Mouse (Mus musculus) large intestine, adult 2 months (tissue): ENCODE results near the gene Xylt1. TPM values are rescaled to one million over a fixed set of nuclear protein-coding genes. Genes with fewer than 3 reads are reported as not detected.

Experiments
- DNase-seq: peaks from one replicate; pipeline ENCODE4 v3.0.0-alpha.2; 2012; ENCODE audit warnings: low read depth, low spot score
- WGBS: fragments of 180-500 bp; shearing (Covaris S2); methylation state at CpG from one replicate; pipeline ENCODE4 v1.1.7; 2018; 5-methylcytosine and 5-hydroxymethylcytosine counted together
- polyA plus RNA-seq: library from polyadenylated mRNA; depleted of rRNA; stranded (reverse); fragments of >200 nt; gene quantifications from 2 replicates; pipeline ENCODE4 v1.2.3, GENCODE M21; 2012

Gene Xylt1
- polyA plus RNA-seq, 1 experiment: 1.1 TPM

DNA sequence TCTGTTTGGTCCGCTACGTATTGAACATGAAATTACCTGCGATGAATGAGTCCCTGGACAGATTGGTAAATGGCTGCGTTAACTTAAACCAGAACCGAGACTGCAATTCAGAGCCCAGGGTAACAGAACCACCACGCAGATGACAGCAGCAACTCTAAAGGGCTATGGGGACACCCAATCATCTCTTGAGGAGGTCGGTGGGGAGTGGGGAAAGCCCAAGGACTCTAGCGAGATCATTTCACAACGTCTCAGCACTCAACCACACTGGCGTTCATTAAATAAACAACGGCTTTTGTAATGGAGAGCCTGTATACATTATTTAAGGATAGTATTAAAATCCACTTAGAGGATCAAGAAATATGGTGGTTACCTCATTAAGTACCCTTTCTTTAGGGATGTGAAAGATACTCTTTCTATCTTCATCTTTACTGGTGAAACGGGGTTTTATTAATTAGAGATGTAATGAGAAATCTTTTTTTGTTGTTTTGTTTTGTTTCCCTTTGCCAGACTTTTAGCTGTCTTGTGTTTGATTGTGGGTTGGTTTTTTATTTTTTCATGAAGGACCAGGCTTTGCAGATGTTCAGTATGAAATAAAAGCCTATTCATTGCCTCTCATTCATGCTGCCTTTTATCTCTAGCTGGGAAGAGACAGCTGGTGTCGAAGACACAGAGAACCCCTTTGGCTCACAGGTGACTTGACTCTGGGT is 12.2 kb downstream of the Xylt1 start:
- 77% methylated on average over 13 of the region's 13 CpGs for WGBS
- no peak for DNase-seq

DNA sequence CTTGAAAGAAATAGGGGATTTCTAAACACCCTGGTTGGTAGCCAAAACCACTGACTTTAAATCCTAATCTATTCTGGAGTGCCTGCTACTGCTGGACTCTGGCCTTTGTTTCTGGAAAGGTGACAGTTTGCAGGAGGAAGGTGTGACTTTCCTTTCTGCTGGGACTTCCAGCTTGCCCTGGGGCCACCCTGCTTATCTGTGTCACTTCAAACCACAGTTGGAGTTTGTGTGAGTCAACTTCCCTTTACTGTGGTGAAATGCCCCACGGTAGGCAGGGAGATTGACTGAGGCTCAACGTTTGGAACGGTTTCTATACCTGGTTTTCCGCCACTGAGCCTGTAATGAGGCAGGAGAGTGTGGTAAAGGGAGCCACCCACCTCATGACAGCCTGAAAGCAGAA is 13.2 kb downstream of the Xylt1 start:
- WGBS: 23% methylated on average over 4 of the region's 4 CpGs
- DNase-seq: no peak

DNA sequence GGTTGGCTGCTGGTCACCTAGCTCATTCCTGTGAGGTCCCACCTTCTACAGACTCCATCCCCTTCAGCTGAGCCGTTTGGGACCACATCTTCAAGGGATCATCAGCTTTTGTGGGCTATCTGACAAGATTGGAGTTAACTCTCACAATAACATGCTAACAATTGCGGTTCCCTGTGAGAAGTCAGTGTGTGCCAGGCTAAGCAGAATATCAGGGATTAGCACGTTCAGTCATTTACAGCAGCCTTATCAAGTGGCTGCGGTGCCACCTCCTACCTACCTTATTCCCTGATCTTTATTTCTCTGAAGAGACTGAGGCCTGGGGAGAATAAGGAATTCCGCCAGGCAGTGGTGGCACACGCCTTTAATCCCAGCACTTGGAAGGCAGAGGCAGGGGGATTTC is 13.6 kb downstream of the Xylt1 start:
- no peak for DNase-seq
- WGBS: 72% methylated on average over 6 of the region's 6 CpGs

DNA sequence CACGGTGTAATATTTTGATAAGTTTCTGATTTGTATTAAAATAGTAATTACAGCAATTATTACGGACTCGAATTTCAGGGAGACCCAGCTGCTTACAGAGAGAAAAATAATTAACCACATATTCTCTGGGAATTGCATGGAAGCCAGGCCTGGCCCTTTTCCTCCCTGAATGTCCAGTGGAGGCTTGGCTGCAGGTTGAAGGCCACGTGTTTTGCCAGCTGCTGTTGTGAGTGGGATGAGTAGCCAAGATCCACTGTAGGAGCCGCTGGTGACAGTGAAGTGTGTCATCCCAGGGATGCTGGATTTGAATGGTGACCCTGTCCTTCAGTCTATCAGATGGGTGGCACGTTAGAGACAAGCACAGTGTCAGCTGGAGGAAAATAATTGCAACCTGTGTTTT is 14.7 kb downstream of the Xylt1 start:
- no peak for DNase-seq
- WGBS: 83% methylated on average over 6 of the region's 6 CpGs

DNA sequence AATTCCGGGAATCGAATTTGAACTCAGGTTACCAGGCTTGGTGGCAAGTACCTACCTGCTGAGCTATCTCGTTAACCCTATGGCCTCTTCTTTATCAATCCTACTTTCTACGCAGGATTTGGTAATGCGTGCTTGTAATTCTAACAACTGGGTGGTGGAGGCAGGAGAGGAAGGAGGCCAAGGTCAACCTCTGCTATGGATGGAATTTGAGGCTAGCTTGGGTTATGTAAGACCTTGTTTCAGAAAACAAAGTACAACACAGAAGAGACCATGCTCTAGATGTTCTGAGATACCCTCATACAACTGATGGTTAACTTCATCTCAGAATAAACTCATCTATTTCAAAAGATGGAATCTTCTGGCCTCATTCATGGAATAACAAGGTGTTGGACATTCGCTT is 17.1 kb downstream of the Xylt1 start:
- DNase-seq: no peak
- 94% methylated on average over 6 of the region's 6 CpGs for WGBS

DNA sequence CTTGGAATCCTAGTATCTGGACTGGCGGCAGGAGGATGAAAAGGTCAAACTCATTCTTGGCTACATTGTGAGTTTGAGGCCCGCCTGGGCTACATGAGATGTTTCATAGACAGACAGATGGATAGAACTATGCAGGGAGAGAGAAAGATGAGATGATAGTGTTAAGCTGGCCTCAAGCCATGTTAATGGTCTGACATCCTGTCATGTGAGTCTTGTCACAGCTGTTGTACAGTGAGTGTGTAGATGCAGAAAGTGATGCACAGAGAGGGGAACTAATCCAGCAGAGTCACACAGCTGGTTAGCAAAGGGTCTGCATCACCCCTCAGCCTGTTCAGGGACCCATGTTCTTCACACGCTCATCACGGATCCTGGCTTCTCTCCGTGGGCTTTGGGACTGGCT is 19.2 kb downstream of the Xylt1 start:
- DNase-seq: no peak
- WGBS: 92% methylated on average over 5 of the region's 5 CpGs

DNA sequence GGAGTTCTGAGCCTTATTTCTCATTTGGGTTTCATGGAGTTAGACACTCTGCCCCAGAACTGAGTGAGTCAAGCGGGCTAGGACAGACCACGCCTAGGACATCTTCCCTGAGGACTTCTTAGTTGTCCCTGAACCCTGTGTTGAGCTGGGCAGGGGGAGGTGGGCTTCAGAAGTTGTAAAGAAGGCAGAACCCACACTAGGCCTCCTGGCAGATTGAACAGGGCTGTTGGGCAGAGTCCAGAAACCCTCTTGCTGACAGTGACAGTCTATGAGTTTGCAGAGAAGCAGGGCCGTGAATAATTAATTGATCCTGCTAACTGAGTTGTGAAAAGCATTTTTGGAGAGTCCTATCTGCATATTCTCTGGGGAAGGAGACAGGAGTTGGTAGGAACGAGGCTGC is 20.8 kb downstream of the Xylt1 start:
- no peak for DNase-seq
- 83% methylated on average over 4 of the region's 4 CpGs for WGBS

DNA sequence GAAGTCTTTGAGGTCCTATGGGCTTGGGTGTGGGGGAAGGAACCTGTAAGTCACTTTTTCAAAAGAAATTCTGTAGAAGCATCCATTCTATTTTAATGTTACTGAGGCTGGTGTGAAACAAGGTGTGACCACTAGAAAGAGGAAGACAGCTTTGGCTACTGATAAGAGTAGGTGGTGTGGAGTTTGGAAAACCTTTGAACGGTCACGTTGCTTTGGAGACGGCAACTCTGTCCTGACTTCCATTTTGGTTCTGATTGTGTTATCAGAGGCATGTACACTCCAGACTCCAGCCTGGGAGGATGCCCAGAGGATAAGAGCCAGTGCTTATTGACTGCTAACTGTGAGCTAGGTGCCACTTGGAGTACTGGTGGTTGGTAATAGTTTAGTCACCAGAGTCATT is 25.6 kb downstream of the Xylt1 start:
- WGBS: 52% methylated on average over 3 of the region's 3 CpGs
- DNase-seq: no peak

DNA sequence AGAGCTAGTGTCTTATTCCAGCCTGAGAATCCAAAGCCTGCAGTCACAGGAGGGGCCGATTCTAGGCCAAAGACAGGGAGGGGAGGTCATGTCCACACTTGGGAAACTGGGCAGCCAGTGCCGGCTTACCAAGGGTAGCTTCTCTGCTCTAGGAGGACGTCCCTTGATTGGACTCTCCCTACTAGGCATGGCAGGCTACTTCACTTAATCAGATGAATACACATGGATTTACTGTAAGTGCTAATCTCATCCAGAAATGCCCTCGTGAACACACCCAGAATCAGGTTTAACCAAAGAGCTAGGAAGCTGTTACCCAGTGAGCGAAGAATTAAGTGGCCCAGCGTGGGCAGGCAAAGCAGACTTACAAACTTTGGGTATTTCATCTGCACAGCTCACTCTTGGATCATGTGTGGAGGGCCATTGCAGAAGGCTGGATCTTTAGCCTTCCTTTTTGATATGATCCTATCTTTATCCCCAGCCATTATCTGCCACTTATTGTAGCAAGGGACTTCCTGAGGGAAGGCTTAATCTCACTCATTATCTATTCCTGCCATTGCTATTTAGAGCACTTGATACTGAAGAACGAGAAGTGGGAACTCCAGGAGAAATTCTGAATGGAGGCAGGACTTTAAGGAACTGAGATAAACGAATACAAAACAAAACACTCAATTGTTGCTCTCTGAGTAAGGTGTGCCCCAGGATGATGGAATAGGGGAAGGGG is 28.6 kb downstream of the Xylt1 start:
- WGBS: 90% methylated on average over 8 of the region's 8 CpGs
- DNase-seq: no peak

DNA sequence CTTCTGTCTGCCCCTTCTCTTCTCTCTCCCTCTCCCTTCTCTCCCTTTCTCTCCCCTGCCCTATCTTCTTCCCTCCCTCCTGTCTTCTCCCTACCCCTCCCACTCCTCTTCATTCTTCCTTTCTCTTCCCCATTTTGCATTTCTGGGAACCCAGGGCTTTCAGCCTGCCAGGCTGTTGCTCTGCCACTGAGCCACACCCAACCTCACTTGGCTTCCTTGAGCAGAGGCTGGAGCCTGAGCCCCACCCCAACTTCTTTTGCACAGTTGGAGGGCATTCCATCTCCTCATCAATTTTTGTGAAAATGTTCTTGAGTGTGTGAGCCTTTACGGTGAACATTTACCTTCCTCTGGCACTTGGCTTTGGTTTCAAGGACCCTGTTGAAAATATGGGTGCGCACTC is 31.1 kb downstream of the Xylt1 start:
- WGBS: 82% methylated on average over 2 of the region's 2 CpGs
- DNase-seq: no peak

DNA sequence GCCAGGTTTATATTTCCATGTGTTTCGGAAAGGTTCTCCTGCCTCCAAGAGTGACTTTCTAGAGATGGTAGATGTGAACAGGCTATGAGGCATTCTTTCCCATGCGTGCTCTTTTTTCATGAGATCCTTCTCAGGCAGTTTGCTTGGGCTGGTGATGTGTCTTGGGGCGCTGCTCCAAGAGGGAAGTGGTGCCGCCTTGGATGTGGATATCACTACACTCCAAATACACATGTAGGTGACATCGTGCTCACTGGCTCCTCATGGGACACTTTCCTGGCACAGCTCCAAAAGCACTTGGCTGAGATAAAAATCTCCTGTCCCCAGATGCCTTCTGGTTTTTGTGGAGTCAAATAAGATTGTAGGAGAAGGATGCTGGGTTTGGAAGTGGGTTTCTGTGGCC is 31.6 kb downstream of the Xylt1 start:
- no peak for DNase-seq
- WGBS: 40% methylated on average over 5 of the region's 5 CpGs

DNA sequence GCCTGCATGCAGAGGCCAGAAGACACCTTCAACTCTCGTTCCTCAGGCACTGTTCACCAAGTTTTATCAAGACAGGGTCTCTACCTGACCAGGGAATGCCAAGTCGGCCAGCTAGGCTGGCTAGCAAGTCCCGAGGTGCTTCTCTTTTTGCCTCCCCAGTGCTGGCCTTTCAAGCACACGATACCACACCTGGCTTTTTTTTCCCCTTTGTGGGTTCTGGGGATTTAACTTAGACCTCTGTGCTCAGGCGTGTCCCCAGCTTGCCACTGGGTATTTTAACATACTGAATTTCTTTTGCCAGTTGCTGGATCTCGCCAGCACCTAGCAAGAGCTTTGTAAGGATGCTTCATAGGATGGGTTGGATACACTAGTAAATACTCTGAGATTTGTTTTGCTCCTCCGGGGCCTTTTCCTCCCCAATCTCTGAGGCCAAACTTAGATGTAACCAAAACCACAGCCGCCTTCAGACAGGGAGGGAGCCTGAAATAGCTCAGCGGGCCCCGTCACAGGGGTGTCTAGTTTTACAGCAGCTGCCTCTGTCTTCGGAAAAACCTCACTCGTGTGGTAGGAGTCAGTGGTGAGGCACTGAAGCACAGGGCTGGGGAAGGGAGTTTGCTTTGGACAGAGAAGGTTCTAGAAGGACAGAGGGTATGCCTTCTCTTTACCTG is 33.7 kb downstream of the Xylt1 start:
- WGBS: 70% methylated on average over 12 of the region's 12 CpGs
- DNase-seq: no peak

DNA sequence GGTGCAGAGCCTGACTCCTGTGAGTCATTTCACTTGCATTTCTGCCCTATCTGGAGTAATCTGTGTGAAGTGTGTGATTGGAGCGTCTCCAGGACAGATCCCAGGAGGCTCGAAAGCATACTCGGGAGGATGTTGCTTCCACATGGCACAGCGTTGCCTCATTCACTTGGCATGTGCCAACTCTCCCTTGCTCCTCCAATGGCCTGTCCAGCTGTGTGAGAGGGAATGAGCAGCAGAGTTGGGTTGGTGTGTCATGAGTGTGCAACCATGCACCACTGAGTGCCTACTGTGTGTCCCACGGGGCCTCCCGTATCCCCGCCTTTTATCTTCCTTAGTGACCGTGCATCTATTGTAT is 34.2 kb downstream of the Xylt1 start:
- DNase-seq: no peak
- WGBS: 81% methylated on average over 8 of the region's 8 CpGs

DNA sequence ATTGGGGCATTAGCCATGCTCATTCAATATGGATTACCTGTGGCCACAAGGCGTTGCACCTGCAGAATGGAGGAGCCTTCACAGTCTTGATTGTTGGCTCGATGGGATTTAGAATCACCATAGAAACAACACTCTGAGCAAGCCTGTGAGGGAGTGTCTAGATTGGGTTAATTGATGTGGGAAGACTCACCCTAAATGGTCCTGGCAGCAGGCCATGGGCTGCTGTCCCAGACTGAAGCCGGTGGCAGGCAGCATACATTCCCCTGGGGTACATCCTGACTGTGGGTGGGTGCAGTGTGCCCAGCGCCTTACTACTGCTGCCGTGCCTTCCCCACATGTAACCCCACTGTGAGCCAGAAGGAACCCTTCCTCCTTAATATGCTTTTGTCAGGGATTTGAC is 38.3 kb downstream of the Xylt1 start:
- peak; percentile 70 for DNase-seq
- WGBS: 16% methylated on average over 5 of the region's 5 CpGs

DNA sequence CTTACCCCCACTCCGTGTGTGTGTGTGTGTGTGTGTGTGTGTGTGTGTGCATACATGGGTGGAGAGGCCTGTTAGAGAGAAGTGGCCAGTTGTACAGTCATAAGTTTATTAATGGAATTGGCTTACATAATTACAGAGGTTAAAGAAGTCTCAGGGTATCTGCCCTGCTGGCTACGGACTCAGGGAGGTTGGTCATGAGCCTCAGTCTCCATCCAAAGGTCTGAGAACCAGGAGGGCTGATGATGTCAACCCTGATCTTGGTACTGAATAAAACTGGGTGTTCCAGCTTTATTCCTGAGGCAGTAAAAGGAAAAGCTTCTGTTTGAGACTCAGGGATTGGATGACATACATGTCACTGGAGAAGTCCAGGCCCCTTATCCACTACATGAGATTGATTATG is 39.1 kb downstream of the Xylt1 start:
- WGBS: 63% methylated on average over 2 of the region's 2 CpGs
- DNase-seq: peak; percentile 33

DNA sequence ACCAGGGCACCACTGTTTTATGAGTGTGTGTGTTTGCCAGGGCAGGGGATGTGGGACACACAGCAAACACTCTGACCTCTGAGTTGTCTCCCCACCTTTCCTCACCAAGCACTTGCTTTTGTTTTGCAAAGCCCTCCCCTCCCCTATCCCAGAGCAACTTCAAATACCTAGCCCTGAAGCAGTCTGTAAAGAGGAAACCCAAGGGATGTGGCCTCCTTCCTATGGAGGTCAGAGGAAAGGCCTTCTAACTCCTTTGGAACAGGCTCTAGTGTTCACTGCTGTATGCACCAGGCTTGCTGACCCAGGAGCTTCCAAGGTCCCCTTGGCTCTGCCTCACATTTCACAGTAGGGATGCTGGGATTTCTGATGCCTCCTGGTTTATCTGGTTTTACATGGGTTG is 39.5 kb downstream of the Xylt1 start:
- DNase-seq: no peak

DNA sequence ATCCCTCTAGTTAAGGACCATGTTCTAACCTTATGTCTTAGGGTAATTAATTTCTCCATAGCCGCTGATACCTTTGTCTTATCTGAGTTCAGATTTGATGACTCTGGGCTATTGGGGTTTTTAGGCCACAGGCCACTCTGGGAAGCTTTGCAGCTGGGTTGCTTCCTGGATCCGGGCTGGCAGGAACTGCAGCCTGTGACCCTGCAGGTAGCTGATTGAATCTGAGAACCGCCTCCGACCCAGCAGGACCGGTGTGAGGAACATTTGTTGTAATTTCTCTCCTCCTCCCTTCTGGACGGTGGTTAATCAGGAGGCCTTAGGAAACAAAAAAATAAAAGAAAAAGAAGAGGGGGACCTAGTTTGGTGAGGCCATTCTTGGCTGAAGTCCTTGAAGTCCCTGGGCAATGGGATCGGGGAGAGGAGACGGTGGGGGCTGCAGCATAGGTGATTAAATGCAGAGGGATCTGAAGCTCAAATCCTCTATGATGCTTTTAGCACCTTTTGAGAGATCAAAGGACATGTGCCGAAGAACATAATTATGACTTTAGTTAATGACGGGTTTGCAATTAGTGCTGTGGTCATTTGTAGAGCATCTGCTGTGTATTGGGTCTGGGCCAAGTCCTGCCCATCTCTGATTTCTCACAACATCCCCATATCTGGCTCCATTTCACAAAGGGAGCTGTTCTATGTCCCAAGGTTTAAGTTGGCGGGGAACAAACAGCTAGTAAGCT is 40.2 kb downstream of the Xylt1 start:
- DNase-seq: no peak
- WGBS: 75% methylated on average over 11 of the region's 11 CpGs

DNA sequence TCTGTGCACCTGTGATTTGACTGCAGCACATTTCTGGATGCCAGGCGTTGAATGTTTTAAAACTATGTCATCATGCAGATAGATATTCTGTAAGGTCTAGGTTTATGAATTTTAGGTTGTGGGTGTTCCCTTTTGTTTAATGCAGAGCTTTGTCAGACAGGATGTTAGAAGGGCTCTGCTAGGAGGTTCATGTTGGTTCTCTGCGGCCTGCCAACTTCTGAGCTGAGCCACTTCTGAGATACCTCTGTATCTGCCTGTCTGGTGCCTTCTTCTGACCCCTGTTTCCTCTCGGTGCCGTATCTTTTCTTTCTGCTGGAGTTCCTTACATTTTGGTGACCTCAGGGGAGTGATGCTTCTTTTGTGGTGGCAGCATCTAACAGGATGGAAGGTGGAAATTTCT is 44.1 kb downstream of the Xylt1 start:
- no peak for DNase-seq
- WGBS: 93% methylated on average over 4 of the region's 4 CpGs

DNA sequence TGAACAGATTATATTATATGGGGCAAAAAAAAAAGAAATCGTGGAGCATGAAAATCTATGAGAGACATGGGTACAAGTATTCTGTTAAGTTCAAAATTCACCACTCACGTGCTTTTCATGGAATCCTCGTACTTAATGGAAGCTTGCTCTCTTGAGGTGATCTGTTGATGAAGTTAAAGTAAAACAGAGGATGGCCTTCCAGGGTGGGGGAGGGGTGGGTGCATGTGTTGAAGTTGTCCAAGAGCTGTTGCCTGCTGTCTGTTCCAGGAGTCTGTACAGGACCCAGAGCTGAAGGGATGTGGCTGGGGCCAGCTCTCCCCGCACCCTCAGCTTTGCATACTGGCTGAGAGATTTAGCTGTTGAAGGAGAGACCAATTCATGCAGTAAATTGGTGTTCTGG is 45.6 kb downstream of the Xylt1 start:
- DNase-seq: no peak
- 88% methylated on average over 4 of the region's 4 CpGs for WGBS

DNA sequence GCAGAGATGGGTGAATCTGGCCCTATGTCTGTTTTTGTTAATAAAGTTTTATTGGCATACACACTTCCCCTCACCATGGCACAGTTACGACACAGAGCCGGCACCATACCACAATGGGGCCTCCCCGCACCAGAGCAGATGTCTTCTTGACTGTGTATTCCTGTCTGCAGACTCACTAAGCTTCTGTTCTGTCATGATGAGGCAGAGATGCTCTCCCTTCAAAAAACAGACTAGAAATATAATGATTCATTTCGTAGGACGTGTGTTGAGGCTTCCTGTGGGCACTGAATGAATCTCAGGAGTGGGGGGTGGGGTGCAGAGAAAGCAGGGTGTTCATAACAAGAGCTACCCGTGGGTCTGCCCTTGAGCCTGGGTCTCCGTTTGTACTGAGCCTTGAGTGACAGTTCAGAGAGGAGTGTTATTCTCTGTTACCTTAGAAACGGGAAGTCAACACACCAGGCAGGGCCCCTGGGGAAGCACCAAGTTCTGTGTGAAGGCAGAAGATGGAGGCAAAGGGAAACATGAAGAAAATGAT is 48.0 kb downstream of the Xylt1 start:
- 50% methylated on average over 8 of the region's 8 CpGs for WGBS
- no peak for DNase-seq
